Mouse (Mus musculus) layer of hippocampus, adult 9-10 months (tissue): ENCODE data around the gene Oxt.
A peak's percentile ranks its signal among the peaks of the same experiment; 100 is the strongest.
"Not testable (repeated sequence)": the region's sequence is repeated elsewhere in the genome, so short reads cannot be mapped to it uniquely, and the experiment has no call there.

Experiments used
- DNase-seq: peaks from one replicate; pipeline ENCODE4 v3.0.0; 2022; ENCODE audit warnings: low spot score

Oxt gene

GRCm38 (mm10) chr2:130575873-130576272 lies at the start of gene Oxt:
TSS of gene Oxt (plus strand) at chr2:130576173.
- no peak for DNase-seq

GRCm38 (mm10) chr2:130528457-130528856 lies 47.5 kb upstream of the Oxt start:
- no peak for DNase-seq

GRCm38 (mm10) chr2:130529290-130529689 lies 46.7 kb upstream of the Oxt start:
- DNase-seq = no peak

GRCm38 (mm10) chr2:130529925-130530324 lies 46.0 kb upstream of the Oxt start:
- no peak for DNase-seq

GRCm38 (mm10) chr2:130532201-130532600 lies 43.8 kb upstream of the Oxt start:
- no peak for DNase-seq

- no peak for DNase-seq
These were observed 41.0 kb upstream of the Oxt start for GRCm38 (mm10) chr2:130535017-130535416.

- no peak for DNase-seq
These were observed 39.1 kb upstream of the Oxt start for GRCm38 (mm10) chr2:130536890-130537289.

- no peak for DNase-seq
These were observed 37.0 kb upstream of the Oxt start for GRCm38 (mm10) chr2:130538876-130539546.

GRCm38 (mm10) chr2:130540266-130540665 lies 35.7 kb upstream of the Oxt start:
- no peak for DNase-seq

GRCm38 (mm10) chr2:130546957-130547356 lies 29.0 kb upstream of the Oxt start:
- DNase-seq = no peak

GRCm38 (mm10) chr2:130554841-130555240 lies 21.1 kb upstream of the Oxt start:
- DNase-seq = no peak

GRCm38 (mm10) chr2:130556292-130556691 lies 19.7 kb upstream of the Oxt start:
- no peak for DNase-seq

GRCm38 (mm10) chr2:130557462-130557861 lies 18.5 kb upstream of the Oxt start:
- no peak for DNase-seq

- DNase-seq = no peak
These were observed 18.0 kb upstream of the Oxt start for GRCm38 (mm10) chr2:130558015-130558414.

GRCm38 (mm10) chr2:130563212-130564055 lies 12.5 kb upstream of the Oxt start, which contains the start of gene Mrps26:
TSS of gene Mrps26 (plus strand) at chr2:130563742.
- peak; percentile 73 for DNase-seq

GRCm38 (mm10) chr2:130564063-130564462 lies 11.9 kb upstream of the Oxt start:
- no peak for DNase-seq

- no peak for DNase-seq
These were observed 11.0 kb upstream of the Oxt start for GRCm38 (mm10) chr2:130564983-130565382.

GRCm38 (mm10) chr2:130568921-130569320 lies 7.1 kb upstream of the Oxt start:
- no peak for DNase-seq

- no peak for DNase-seq
These were observed 6.0 kb upstream of the Oxt start for GRCm38 (mm10) chr2:130569926-130570325.

- no peak for DNase-seq
These were observed 1.0 kb upstream of the Oxt start for GRCm38 (mm10) chr2:130574960-130575359.

- not testable (repeated sequence) for DNase-seq
These were observed 591 bp downstream of the Oxt start for GRCm38 (mm10) chr2:130576564-130576963.

GRCm38 (mm10) chr2:130577021-130577420 lies 1.0 kb downstream of the Oxt start:
- no peak for DNase-seq

- no peak for DNase-seq
These were observed 1.7 kb downstream of the Oxt start for GRCm38 (mm10) chr2:130577632-130578031.
